Mouse (Mus musculus) thymus, postnatal 0 days (tissue): ENCODE results near the gene Aoah. TPM values are rescaled to one million over a fixed set of nuclear protein-coding genes. Genes with fewer than 3 reads are reported as not detected.

Experiments used
- DNase-seq: peaks from one replicate; pipeline ENCODE4 v3.0.0-alpha.2; 2015; ENCODE audit warnings: low spot score
- polyA plus RNA-seq: library from polyadenylated mRNA; unstranded; fragments of >200 nt; fragmentation: Nextera tagmentation; extraction: Ambion mirVana; gene quantifications from 2 replicates; pipeline ENCODE4 v1.2.1, GENCODE M21; 2015

Aoah gene
- polyA plus RNA-seq, 1 experiment from 2014 or later = 1.4 TPM

DNA sequence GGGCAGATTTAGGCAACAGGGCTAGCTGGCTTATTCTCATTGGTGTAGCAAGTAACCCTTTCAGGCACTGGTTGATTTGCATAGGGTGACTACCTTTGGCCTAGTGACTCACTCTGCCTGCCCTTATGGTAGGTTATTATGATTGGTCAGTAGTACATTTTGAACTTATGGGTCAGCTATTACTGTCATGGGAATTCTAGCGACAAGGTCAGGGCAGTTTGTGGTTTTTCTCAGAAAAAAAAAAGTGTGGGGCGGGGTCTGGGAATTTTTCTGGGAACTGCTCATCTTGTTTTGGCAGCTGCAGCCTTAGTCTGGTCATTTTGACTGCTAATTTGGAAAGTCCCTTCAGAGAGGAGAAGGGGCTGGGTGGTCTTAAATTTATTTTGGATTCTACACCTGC, 272.1 kb downstream of the Aoah start:
- no peak for DNase-seq

DNA sequence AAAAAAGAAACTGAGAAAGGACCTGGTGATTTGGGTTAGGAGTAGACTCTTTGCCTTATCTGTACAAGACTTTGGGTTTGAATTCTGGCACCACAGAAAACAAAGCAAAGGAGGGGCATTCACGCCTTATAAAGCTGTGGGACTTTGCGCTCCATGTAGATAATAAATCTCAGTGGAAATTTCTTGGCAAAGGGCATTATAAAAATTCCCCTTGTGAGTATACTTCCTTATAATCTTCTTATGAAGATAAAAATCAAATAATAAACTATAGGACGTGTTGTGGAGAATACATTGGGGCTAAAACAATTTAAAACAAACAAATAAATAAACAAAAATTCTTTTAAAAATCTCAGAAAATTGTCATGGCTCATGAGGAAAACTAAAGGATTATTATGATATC, 280.9 kb downstream of the Aoah start, which contains the start of gene Olfr1370:
Olfr1370 (minus strand) TSS at position 101 of the 400 bp plus-strand sequence.
- DNase-seq = no peak

DNA sequence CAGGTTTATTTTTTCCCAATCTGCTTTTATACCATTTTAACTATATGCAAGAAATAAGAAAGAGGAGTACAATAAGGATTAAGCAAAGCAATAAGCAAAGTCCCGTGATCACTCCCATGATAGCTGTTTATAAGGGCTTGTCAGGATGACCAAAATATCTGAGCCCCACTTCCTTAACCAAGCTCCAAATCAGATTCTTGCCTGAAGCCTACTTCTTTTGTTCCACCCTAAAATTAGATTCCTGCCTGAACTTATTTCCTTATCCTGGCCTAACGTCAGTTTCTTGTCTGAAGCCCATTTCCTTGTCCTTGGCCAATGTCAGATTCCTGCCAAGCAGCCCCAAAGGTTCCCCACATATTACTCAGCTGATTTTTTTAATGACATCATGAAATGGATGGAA, 288.8 kb downstream of the Aoah start:
- DNase-seq = no peak
